8 mouse cellular contexts compared by ENCODE assay signal in the genomic region with DNA sequence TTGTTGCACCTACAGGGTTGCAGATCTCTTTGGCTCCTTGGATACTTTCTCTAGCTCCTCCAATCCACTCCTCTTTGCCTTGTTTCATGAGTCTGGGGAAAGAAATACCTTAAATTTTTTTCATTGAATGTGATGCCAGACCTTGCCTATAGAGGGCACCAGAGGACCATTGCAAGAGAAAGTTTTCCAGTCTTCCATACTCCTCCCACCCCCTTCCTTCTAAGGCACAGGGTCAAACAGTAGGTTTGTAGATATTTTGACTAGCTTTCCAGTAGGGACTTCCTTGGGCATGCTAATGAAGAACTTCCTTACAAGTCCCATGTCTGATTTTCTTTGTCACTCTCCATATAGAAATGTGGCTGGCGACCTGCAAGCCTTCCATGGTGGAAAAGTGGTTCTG.
A peak's percentile ranks its signal among the peaks of the same experiment; 100 is the strongest.
DNase-seq lines count a peak whose midpoint lies in the region; ATAC-seq lines count a peak whose summit lies in the region.

No protein-coding gene starts in this region.

- H3K27ac ChIP-seq in neural tube, embryonic 15.5 days (replicated peaks), result no peak overlapping the region
- no peak overlapping the region for H3K27ac ChIP-seq in embryonic facial prominence, embryonic 11.5 days (replicated peaks; ENCODE audit: low read depth, low read length)

- H3K4me1 ChIP-seq in neural tube, embryonic 15.5 days, result no peaks in the 10 kb centered on the region
- H3K4me1 ChIP-seq in embryonic facial prominence, embryonic 11.5 days (ENCODE audit: control insufficient read depth, insufficient read depth, low read length), result no peaks in the 10 kb centered on the region

- 85% methylated on average over 1 of the region's 1 CpGs for WGBS in neural tube, embryonic 15.5 days
- 55% methylated on average over 1 of the region's 1 CpGs for WGBS in embryonic facial prominence, embryonic 11.5 days

- no peaks in the 10 kb centered on the region for H3K27me3 ChIP-seq in neural tube, embryonic 15.5 days (replicated peaks)
- no peaks in the 10 kb centered on the region for H3K27me3 ChIP-seq in embryonic facial prominence, embryonic 11.5 days (ENCODE audit: control insufficient read depth, insufficient read depth, low read length)

- no peaks in the 10 kb centered on the region for H3K9me3 ChIP-seq in neural tube, embryonic 15.5 days (replicated peaks)
- no peaks in the 10 kb centered on the region for H3K9me3 ChIP-seq in embryonic facial prominence, embryonic 11.5 days (replicated peaks; ENCODE audit: control insufficient read depth, low read length)

- ATAC-seq in neural tube, embryonic 15.5 days (ENCODE audit: low FRiP score), result no peak
- peak; percentile 73; the same call in 1 of the 2 replicates for ATAC-seq in embryonic facial prominence, embryonic 11.5 days (replicated peaks; ENCODE audit: insufficient number of reproducible peaks, low FRiP score, low TSS enrichment, low read depth)

- H3K9ac ChIP-seq in neural tube, embryonic 15.5 days (replicated peaks), result no peak overlapping the region
- H3K9ac ChIP-seq in embryonic facial prominence, embryonic 11.5 days (replicated peaks; ENCODE audit: low read length), result no peak overlapping the region

- no peaks in the 10 kb centered on the region for H3K36me3 ChIP-seq in neural tube, embryonic 15.5 days
- H3K36me3 ChIP-seq in embryonic facial prominence, embryonic 11.5 days (replicated peaks; ENCODE audit: control insufficient read depth, insufficient read depth, low read depth, low read length), result no peaks in the 10 kb centered on the region

- H3K4me3 ChIP-seq in neural tube, embryonic 15.5 days (replicated peaks), result no peak overlapping the region
- H3K4me3 ChIP-seq in embryonic facial prominence, embryonic 11.5 days (ENCODE audit: low read depth, low read length), result no peak overlapping the region

- DNase-seq in cerebellum, postnatal 14 days, result peak; percentile 57 to 61
- DNase-seq in cerebellum, adult 11-12 months, result no peak
- peak; percentile 36 for DNase-seq in neural tube, embryonic 10.5 days (ENCODE audit: extremely low spot score, low spot score)
- DNase-seq in embryonic facial prominence, embryonic 11.5 days (ENCODE audit: low spot score), result peak; percentile 75
- DNase-seq in layer of hippocampus, postnatal 25 days (ENCODE audit: extremely low spot score in 1 of 2, low spot score in 1 of 2), result peak; percentile 10 to 44
- peak; percentile 8 for DNase-seq in retina, adult 2 months (ENCODE audit: low read depth, low spot score)
- DNase-seq in thymus, postnatal 14 days, result no peak

- H3K4me2 ChIP-seq in neural tube, embryonic 15.5 days, result no peak overlapping the region
- H3K4me2 ChIP-seq in embryonic facial prominence, embryonic 11.5 days (ENCODE audit: low read depth, low read length), result no peak overlapping the region

Comparison
In these comparisons a context has a peak if more than half of its experiments do, and no peak if none do; other contexts are left out.
1. DNase-seq: peak in cerebellum, postnatal 14 days (2 of 2), neural tube, embryonic 10.5 days (single experiment), embryonic facial prominence, embryonic 11.5 days (single experiment), layer of hippocampus, postnatal 25 days (2 of 2) and retina, adult 2 months (single experiment); none in cerebellum, adult 11-12 months (single experiment) and thymus, postnatal 14 days (single experiment).